Mouse (Mus musculus): Measurements from ENCODE around the gene Hoxc9. TPM values are rescaled to one million over a fixed set of nuclear protein-coding genes. Genes with fewer than 3 reads are reported as not detected.
A peak's percentile ranks its signal among the peaks of the same experiment; 100 is the strongest.

Gene Hoxc9
- total and polyA plus RNA-seq, 2 experiments from 2014 or later = not detected

DNA sequence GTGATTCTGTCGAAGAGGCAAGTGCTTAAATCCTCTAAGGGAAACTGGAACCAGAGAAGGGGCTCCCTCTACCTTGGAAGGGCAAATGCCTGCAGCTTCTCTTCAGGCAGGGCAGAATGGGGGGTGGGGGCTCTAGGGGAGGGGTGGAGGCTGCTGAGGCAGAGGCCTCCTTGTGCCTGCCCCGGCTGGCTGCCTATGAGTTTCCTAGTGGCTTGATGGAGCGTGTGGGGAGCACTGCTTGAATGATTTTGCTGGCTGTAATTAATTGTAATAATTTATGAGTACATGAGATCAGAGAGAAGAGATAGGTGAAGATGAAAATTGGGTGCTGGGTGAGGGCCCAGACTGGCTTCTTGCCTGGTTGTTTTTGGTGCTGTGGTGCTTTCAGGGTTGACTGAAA, 8.7 kb downstream of the Hoxc9 start:
- Histone ChIP-seq H3K4me2 (ENCODE audit: low read depth) (no peak overlapping the region), H3K27me3 (ENCODE audit: insufficient read depth, low read length) (peaks cover 99% of the 10 kb centered on the region), H3K27ac (ENCODE audit: low read depth, low read length) (no peak overlapping the region), H3K4me1 (ENCODE audit: insufficient read depth) (no peaks in the 10 kb centered on the region), H3K4me3 (ENCODE audit: low read depth, low read length) (no peak overlapping the region), H3K9ac (no peak overlapping the region), H3K9me3 (ENCODE audit: low read length) (no peaks in the 10 kb centered on the region), H3K36me3 (ENCODE audit: insufficient read depth) (no peaks in the 10 kb centered on the region)
- DNase-seq = no peak
- ATAC-seq = no peak
- 3% methylated on average over 3 of the region's 3 CpGs for WGBS
- TF ChIP-seq CTCF (IDR thresholded peaks at IDR 0.05; ENCODE audit: low read depth) = no peak

DNA sequence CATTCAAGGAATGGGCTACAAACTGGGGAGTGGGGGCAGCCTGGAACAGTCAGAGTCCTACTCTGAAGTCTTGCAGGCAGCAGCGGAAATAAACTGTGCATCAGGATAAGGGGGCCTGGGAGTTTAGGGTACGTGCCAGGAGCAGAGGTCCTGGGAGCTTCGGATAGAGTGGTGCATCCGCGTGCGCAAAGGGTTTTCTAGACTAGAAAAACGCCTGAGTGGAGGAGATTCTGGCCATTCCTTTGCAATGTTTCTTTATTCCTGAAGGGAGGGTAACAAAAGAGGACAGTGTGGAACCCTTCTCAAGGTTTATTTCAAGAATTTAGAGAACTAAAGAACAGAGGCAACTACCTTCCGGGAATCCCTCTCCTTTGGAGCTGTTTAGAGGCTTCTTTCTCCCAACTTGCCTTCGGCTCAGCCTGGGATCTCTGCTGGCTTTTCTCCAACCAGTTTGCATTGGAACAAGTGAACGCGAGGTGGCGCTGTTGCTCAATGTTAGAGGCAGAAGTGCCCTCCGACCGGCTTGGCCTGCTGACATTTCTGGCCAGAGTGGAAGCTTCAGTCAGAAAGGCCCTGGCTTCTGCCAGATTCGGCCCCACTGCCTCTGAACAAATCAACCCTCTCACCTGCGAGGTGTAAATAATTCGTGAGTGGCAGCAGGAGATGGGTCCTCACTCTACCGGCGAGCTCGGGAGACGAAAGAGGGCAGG, 11.0 kb downstream of the Hoxc9 start:
- ATAC-seq = peak; percentile 29; the same call in 1 of the 2 replicates

GRCm38 (mm10) chr15:102988078-102988477, 11.8 kb downstream of the Hoxc9 start:
- Histone ChIP-seq H3K4me1 (ENCODE audit: insufficient read depth) (no peaks in the 10 kb centered on the region), H3K4me2 (ENCODE audit: low read depth) (no peak overlapping the region), H3K27me3 (ENCODE audit: insufficient read depth, low read length) (peaks cover 97% of the 10 kb centered on the region), H3K9me3 (ENCODE audit: low read length) (no peaks in the 10 kb centered on the region), H3K9ac (no peak overlapping the region), H3K27ac (ENCODE audit: low read depth, low read length) (no peak overlapping the region), H3K36me3 (ENCODE audit: insufficient read depth) (no peaks in the 10 kb centered on the region), H3K4me3 (ENCODE audit: low read depth, low read length) (no peak overlapping the region)
- no peak for TF ChIP-seq CTCF (IDR thresholded peaks at IDR 0.05; ENCODE audit: low read depth)
- ATAC-seq (no peak), DNase-seq (no peak)
- 13% methylated on average over 5 of the region's 5 CpGs for WGBS

More for the DNA sequence above, 11.0 kb downstream of the Hoxc9 start:
- no peak overlapping the region for H3K4me3 ChIP-seq (ENCODE audit: low read depth, low read length)
- H3K9me3 ChIP-seq (ENCODE audit: low read length) = no peaks in the 10 kb centered on the region
- peak; percentile 90 for TF ChIP-seq CTCF (IDR thresholded peaks at IDR 0.05; ENCODE audit: low read depth)
- H3K36me3 ChIP-seq (ENCODE audit: insufficient read depth) = no peaks in the 10 kb centered on the region
- no peak overlapping the region for H3K4me2 ChIP-seq (ENCODE audit: low read depth)
- H3K27ac ChIP-seq (ENCODE audit: low read depth, low read length) = no peak overlapping the region
- no peak overlapping the region for H3K9ac ChIP-seq
- peak; percentile 92 for DNase-seq
- H3K27me3 ChIP-seq (ENCODE audit: insufficient read depth, low read length) = peaks cover 97% of the 10 kb centered on the region
- no peaks in the 10 kb centered on the region for H3K4me1 ChIP-seq (ENCODE audit: insufficient read depth)
- WGBS = 3% methylated on average over 21 of the region's 21 CpGs

GRCm38 (mm10) chr15:102990461-102991397, 14.5 kb downstream of the Hoxc9 start, which contains the start of gene Hoxc8:
Hoxc8 (plus strand) TSS chr15:102990607.
- Histone ChIP-seq H3K4me3 (ENCODE audit: low read depth, low read length) (no peak within 1 kb of the TSS), H3K9me3 (ENCODE audit: low read length) (no peaks in the 10 kb centered on the region), H3K27ac (ENCODE audit: low read depth, low read length) (no peak within 1 kb of the TSS), H3K36me3 (ENCODE audit: insufficient read depth) (no peaks in the 10 kb centered on the region), H3K9ac (no peak within 1 kb of the TSS), H3K4me1 (ENCODE audit: insufficient read depth) (no peaks in the 10 kb centered on the region), H3K27me3 (ENCODE audit: insufficient read depth, low read length) (peaks cover 90% of the 10 kb centered on the region), H3K4me2 (ENCODE audit: low read depth) (peak within 1 kb of the TSS; percentile 17; the same call in 1 of the 2 replicates)
- DNase-seq (no peak), ATAC-seq (0 out of 2 replicates have a peak, but pooled peaks have one; percentile 27)
- no peak for TF ChIP-seq CTCF (IDR thresholded peaks at IDR 0.05; ENCODE audit: low read depth)
- 2% methylated on average over 63 of the region's 69 CpGs for WGBS

- no peak for TF ChIP-seq CTCF (IDR thresholded peaks at IDR 0.05; ENCODE audit: low read depth)
- no peaks in the 10 kb centered on the region for H3K9me3 ChIP-seq (ENCODE audit: low read length)
- H3K4me2 ChIP-seq (ENCODE audit: low read depth) = no peak overlapping the region
- H3K27me3 ChIP-seq (ENCODE audit: insufficient read depth, low read length) = peaks cover 88% of the 10 kb centered on the region
- 3% methylated on average over 7 of the region's 7 CpGs for WGBS
- DNase-seq = no peak
- no peak overlapping the region for H3K27ac ChIP-seq (ENCODE audit: low read depth, low read length)
- no peak for ATAC-seq
- no peaks in the 10 kb centered on the region for H3K36me3 ChIP-seq (ENCODE audit: insufficient read depth)
- no peak overlapping the region for H3K9ac ChIP-seq
- no peak overlapping the region for H3K4me3 ChIP-seq (ENCODE audit: low read depth, low read length)
- H3K4me1 ChIP-seq (ENCODE audit: insufficient read depth) = no peaks in the 10 kb centered on the region
These were observed 15.5 kb downstream of the Hoxc9 start for GRCm38 (mm10) chr15:102991782-102992181.

GRCm38 (mm10) chr15:102992206-102992605, 16.0 kb downstream of the Hoxc9 start:
- H3K27me3 ChIP-seq (ENCODE audit: insufficient read depth, low read length) = peaks cover 88% of the 10 kb centered on the region
- no peak for TF ChIP-seq CTCF (IDR thresholded peaks at IDR 0.05; ENCODE audit: low read depth)
- no peaks in the 10 kb centered on the region for H3K9me3 ChIP-seq (ENCODE audit: low read length)
- no peaks in the 10 kb centered on the region for H3K36me3 ChIP-seq (ENCODE audit: insufficient read depth)
- no peaks in the 10 kb centered on the region for H3K4me1 ChIP-seq (ENCODE audit: insufficient read depth)
- no peak overlapping the region for H3K27ac ChIP-seq (ENCODE audit: low read depth, low read length)
- ATAC-seq (no peak), DNase-seq (no peak)
- WGBS = 1% methylated on average over 11 of the region's 11 CpGs
- no peak overlapping the region for H3K4me2 ChIP-seq (ENCODE audit: low read depth)
- H3K9ac ChIP-seq = no peak overlapping the region
- H3K4me3 ChIP-seq (ENCODE audit: low read depth, low read length) = no peak overlapping the region

DNA sequence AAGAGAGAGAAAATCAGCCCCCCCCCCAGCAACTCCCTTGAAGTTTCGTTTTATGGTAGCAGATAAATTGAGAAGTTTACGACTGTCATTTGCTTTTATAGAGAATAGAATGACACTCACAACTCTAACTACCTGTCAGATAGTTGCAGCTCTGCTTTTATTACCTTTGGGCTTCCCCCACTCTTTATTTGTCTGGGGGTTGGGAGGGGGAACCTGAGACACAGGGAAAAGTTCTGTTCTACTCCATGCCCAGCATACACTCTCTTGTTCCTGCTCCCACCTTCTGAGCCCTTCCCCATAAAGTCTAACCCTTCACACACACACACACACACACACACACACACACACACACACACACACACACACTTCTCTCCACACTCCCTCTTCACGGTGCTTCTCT, 16.6 kb downstream of the Hoxc9 start:
- Histone ChIP-seq H3K27me3 (ENCODE audit: insufficient read depth, low read length) (peaks cover 88% of the 10 kb centered on the region), H3K4me1 (ENCODE audit: insufficient read depth) (no peaks in the 10 kb centered on the region), H3K9ac (no peak overlapping the region), H3K4me3 (ENCODE audit: low read depth, low read length) (no peak overlapping the region), H3K9me3 (ENCODE audit: low read length) (no peaks in the 10 kb centered on the region), H3K36me3 (ENCODE audit: insufficient read depth) (no peaks in the 10 kb centered on the region), H3K4me2 (ENCODE audit: low read depth) (no peak overlapping the region), H3K27ac (ENCODE audit: low read depth, low read length) (no peak overlapping the region)
- no peak for TF ChIP-seq CTCF (IDR thresholded peaks at IDR 0.05; ENCODE audit: low read depth)
- ATAC-seq (no peak), DNase-seq (no peak)
- WGBS = 1% methylated on average over 3 of the region's 3 CpGs

Data from forebrain, postnatal 0 days (tissue).